Mouse (Mus musculus): ENCODE measurements around the gene Gm3512.
"Not testable (repeated sequence)": the region's sequence is repeated elsewhere in the genome, so short reads cannot be mapped to it uniquely, and the experiment has no call there.

The Gm3512 gene

GRCm38 (mm10) chr14:7174483-7174971, at the start of gene Gm3512:
Gm3512 (minus strand) TSS chr14:7174533.
- DNase-seq = peak; percentile 1

- DNase-seq = peak; percentile 1
These were observed 25.7 kb upstream of the Gm3512 start for GRCm38 (mm10) chr14:7200070-7200469.

- not testable (repeated sequence) for DNase-seq
These were observed 20.1 kb upstream of the Gm3512 start, which contains the start of gene Gm16434 for GRCm38 (mm10) chr14:7194440-7194839. Gm16434 (minus strand) TSS chr14:7194540.

GRCm38 (mm10) chr14:7125312-7125711, 49.0 kb downstream of the Gm3512 start, which contains the start of gene Gm6676:
Gm6676 (minus strand) TSS chr14:7125412.
- DNase-seq = not testable (repeated sequence)

- DNase-seq = peak; percentile 1
These were observed 69.1 kb downstream of the Gm3512 start for GRCm38 (mm10) chr14:7105124-7105802.
